In the genomic region with DNA sequence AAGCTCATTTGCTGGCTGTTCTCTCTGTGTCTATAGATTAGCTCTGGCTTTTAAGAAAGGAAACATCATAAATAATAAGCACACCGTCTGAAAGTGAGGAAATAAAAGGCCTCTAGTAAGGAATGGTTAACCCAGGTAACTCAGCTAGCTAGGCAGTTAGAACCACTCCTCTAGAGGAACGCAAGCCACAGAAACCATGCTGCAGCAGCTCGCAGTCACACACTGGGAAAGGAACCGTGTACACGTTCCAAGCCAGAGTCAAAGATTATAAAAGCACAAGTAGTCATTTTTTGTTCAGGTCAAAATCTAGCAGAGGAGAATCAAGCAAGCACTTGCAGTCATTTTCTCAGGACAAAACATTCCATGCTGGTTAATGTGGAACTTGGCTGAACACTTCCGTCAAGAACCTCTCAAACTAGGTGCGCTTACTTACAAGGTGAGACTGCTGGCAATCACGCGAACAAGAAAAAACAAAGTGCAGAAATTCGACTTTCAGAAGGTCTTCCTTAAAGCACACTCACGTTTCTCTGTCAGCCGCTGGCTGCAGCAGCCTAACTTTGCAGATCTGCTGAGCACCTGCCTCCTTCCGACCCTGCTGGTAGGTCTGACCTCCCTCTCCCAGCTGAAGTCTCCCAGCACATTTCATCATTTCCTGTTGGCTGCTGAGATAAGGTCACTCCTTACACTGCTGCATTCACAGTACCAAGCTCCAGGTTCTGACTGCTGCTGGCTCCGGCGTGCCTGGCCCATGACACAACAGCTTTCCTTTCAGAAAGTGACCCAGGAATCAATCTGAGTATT, we compare ENCODE assay signal across 8 mouse cellular contexts. TPM values are rescaled to one million over a fixed set of nuclear protein-coding genes. Genes with fewer than 3 reads are reported as not detected.
A peak's percentile ranks its signal among the peaks of the same experiment; 100 is the strongest.
DNase-seq lines count a peak whose midpoint lies in the region; ATAC-seq and TF ChIP-seq lines count a peak whose summit lies in the region.

No protein-coding gene starts in this region.

- no peak for TF ChIP-seq POLR2A in ES-Bruce4 (IDR thresholded peaks at IDR 0.05; ENCODE audit: insufficient read depth, low read length)
- TF ChIP-seq POLR2A in heart, adult 2 months (IDR thresholded peaks at IDR 0.05; ENCODE audit: insufficient read depth, low read depth, low read length) = peak; percentile 82

- H3K9ac ChIP-seq in ES-Bruce4 (ENCODE audit: low read depth, poor library complexity, severe bottlenecking) = no peak overlapping the region
- H3K9ac ChIP-seq in heart, adult 2 months (ENCODE audit: low read depth, low read length) = peak overlapping the region; percentile 63
- peak overlapping the region; percentile 48 for H3K9ac ChIP-seq in kidney, embryonic 16.5 days (replicated peaks; ENCODE audit: low read length)

- no peaks in the 10 kb centered on the region for H3K36me3 ChIP-seq in ES-Bruce4 (ENCODE audit: control insufficient read depth, insufficient read depth, low read length, poor library complexity, severe bottlenecking)
- peaks cover 32% of the 10 kb centered on the region for H3K36me3 ChIP-seq in heart, adult 2 months (ENCODE audit: control insufficient read depth, insufficient read depth, low read length)
- H3K36me3 ChIP-seq in kidney, embryonic 16.5 days (ENCODE audit: insufficient read depth, low read length) = no peaks in the 10 kb centered on the region

- intact Hi-C loops in heart, adult 2 months (cut with DNase I) = loop anchor here (2.0 kb wide), 1 partner anchor 32 kb away; a partner anchor contains a TSS

- ATAC-seq in kidney, embryonic 16.5 days (ENCODE audit: low FRiP score, low TSS enrichment) = peak; percentile 78

- peak overlapping the region; percentile 43 for H3K27ac ChIP-seq in ES-Bruce4 (ENCODE audit: insufficient read depth, low read length)
- H3K27ac ChIP-seq in heart, adult 2 months = peak overlapping the region; percentile 86
- peak overlapping the region; percentile 93 for H3K27ac ChIP-seq in kidney, embryonic 16.5 days (ENCODE audit: low read length)

- no peaks in the 10 kb centered on the region for H3K27me3 ChIP-seq in ES-Bruce4 (ENCODE audit: control insufficient read depth, insufficient read depth, low read length, poor library complexity, severe bottlenecking)
- H3K27me3 ChIP-seq in heart, adult 2 months (ENCODE audit: control insufficient read depth, insufficient read depth, low read length) = no peaks in the 10 kb centered on the region
- H3K27me3 ChIP-seq in kidney, embryonic 16.5 days (ENCODE audit: insufficient read depth, low read length) = no peaks in the 10 kb centered on the region

- no peak for TF ChIP-seq CTCF in ES-Bruce4 (IDR thresholded peaks at IDR 0.05; ENCODE audit: low read depth, low read length)
- peak; percentile 33 for TF ChIP-seq CTCF in heart, adult 2 months (IDR thresholded peaks at IDR 0.05)

- TF ChIP-seq EP300 in ES-Bruce4 (IDR thresholded peaks at IDR 0.05; ENCODE audit: insufficient read depth, low read depth, low read length) = no peak
- TF ChIP-seq EP300 in heart, adult 2 months (IDR thresholded peaks at IDR 0.05; ENCODE audit: insufficient read depth, low read depth, low read length) = peak; percentile 74; the same call in 1 of the 2 replicates

- peak overlapping the region; percentile 28 for H3K4me3 ChIP-seq in ES-Bruce4 (ENCODE audit: low read depth, low read length)
- H3K4me3 ChIP-seq in heart, adult 2 months = peak overlapping the region; percentile 38
- H3K4me3 ChIP-seq in kidney, embryonic 16.5 days (ENCODE audit: low read length) = peak overlapping the region; percentile 4; the same call in 1 of the 2 replicates

- no peaks in the 10 kb centered on the region for H3K9me3 ChIP-seq in ES-Bruce4 (replicated peaks; ENCODE audit: control insufficient read depth, insufficient read depth, low read length, poor library complexity, severe bottlenecking)
- H3K9me3 ChIP-seq in kidney, embryonic 16.5 days (ENCODE audit: low read length) = no peaks in the 10 kb centered on the region

- DNase-seq in adrenal gland, postnatal 14 days = peak; percentile 76
- DNase-seq in heart, adult 2 months = peak; percentile 67 to 80
- peak; percentile 79 for DNase-seq in lung, postnatal 36 days
- peak; percentile 83 for DNase-seq in yolk sac, embryonic 10.5 days (ENCODE audit: low spot score)
- DNase-seq in cerebellum, adult 18-20 months = no peak
- DNase-seq in testis, postnatal 14 days (ENCODE audit: low spot score) = no peak

- H3K4me2 ChIP-seq in kidney, embryonic 16.5 days (replicated peaks; ENCODE audit: low read depth, low read length) = peak overlapping the region; percentile 28

- H3K79me2 ChIP-seq in heart, adult 2 months (replicated peaks; ENCODE audit: control insufficient read depth, insufficient read depth, low read length) = peaks cover 3% of the 10 kb centered on the region; the same call in 1 of the 2 replicates

- 12% methylated on average over 15 of the region's 15 CpGs for WGBS in heart, adult 2 months
- 37% methylated on average over 15 of the region's 15 CpGs for WGBS in kidney, embryonic 16.5 days

- H3K4me1 ChIP-seq in ES-Bruce4 (ENCODE audit: control insufficient read depth, insufficient read depth, low read length) = peaks cover 3% of the 10 kb centered on the region
- H3K4me1 ChIP-seq in heart, adult 2 months (ENCODE audit: control insufficient read depth, insufficient read depth, low read length) = peaks cover 40% of the 10 kb centered on the region
- H3K4me1 ChIP-seq in kidney, embryonic 16.5 days (ENCODE audit: insufficient read depth, low read length) = peaks cover 34% of the 10 kb centered on the region

RNA-seq across cellular contexts. Expression of a gene that starts 32.0 kb away (rescaled TPM):
- 78.3 and 82.8 TPM in 2 replicates for polyA plus RNA-seq in ES-Bruce4 (2011; ENCODE audit: insufficient read depth, insufficient read length, low read depth, missing spikeins)
- 74.1 and 84.3 TPM in 2 replicates for total RNA-seq in adrenal gland, postnatal 14 days (2021)
- total RNA-seq in heart, adult 2 months (2021) = 100 to 1,000 TPM; 200 to 246 TPM
- 111 and 169 TPM in 2 replicates for polyA plus RNA-seq in heart, adult 2 months (2012; rRNA removed)
- polyA plus RNA-seq in kidney, embryonic 16.5 days (2015; fragmentation: Nextera tagmentation; extraction: Ambion mirVana) = 85.4 and 92.0 TPM in 2 replicates

Comparison
In these comparisons a context has a peak if more than half of its experiments do, and no peak if none do; other contexts are left out.
1. H3K27ac ChIP-seq: peak in every context shown above with its lines; median percentile 93 in kidney, embryonic 16.5 days; 86 in heart, adult 2 months; 43 in ES-Bruce4.
2. DNase-seq: peak in adrenal gland, postnatal 14 days (single experiment), heart, adult 2 months (2 of 2), lung, postnatal 36 days (single experiment) and yolk sac, embryonic 10.5 days (single experiment); none in cerebellum, adult 18-20 months (0 of 2) and testis, postnatal 14 days (single experiment).
3. Peak in every context shown above with its lines, with median percentiles within 50 percentile points of each other: H3K4me3 ChIP-seq.